Mouse (Mus musculus) testis, postnatal 10 days (tissue): Measurements from ENCODE around the gene Lrrc63.
A peak's percentile ranks its signal among the peaks of the same experiment; 100 is the strongest.

Experiments
- DNase-seq: peaks from one replicate; pipeline ENCODE4 v3.0.0; 2021; ENCODE audit warnings: low spot score

The Lrrc63 gene

DNA sequence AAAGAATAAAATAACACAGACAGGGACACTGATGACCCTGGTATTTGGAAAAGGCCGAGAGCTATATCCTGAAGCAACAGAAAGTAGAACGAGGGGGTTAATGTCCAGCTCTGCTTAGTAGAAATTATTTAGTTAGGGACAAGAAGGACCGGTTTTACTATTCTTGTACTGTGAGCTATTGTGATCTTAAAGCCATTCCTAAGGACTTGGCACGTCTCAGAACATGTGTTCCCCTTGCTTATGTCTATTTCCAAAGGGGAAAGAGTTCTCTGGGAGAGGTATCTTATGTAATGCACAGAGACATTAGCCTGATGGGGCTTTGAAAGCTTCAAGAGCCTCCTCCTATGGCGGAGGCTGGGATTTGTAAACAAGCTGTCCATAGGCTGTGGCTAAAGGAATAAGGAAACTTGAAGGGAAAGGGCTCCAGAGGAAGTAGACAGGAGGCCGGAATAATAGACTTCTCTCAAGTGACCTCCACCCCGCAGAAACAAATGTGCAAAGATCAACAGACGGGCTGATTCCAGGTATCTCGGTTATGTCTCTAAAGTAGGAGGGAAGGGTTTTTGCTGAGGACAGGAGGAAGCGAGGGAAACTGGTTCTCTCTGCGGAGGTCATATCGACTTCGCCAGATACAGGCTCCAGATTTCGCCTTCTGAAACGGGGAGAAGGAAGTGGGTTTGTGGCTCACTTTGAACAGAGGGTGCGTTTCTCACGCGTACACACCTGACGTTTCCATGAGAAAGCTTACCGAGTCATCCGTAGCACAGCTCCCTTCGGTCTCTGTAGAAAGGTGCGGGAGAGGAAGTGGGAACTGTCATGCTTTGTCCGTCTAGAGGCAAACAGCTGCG, 5.7 kb upstream of the Lrrc63 start:
- no peak for DNase-seq

DNA sequence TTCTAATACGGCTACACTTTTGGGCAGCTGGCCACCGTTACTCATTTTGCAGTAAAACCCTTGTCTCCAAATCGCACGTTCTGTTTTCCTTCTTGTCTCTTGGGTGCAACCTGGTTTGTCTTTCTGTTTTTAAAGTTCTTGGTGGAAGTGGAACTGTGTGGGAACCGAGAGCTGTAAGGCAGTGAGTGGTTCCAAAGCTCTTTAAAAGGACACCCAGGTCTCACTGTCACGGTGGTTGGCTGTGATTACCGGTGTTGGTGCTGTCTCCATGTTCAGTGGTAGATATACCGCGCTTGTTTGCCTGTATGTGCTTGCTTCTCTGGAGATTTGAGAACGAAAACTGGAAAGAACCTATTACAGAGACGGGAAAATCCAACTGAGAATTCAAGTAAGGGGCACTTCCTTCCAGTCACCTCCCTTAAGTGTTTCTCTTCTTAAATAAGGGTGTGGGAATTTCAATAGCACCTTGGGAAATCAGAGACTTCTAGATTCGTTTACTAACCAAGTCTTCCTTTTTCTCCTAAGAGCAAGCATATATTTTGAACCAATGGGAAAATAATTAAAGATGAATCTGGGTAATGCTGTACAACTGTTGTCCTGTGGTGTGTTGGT, 749 bp upstream of the Lrrc63 start:
- DNase-seq = no peak

DNA sequence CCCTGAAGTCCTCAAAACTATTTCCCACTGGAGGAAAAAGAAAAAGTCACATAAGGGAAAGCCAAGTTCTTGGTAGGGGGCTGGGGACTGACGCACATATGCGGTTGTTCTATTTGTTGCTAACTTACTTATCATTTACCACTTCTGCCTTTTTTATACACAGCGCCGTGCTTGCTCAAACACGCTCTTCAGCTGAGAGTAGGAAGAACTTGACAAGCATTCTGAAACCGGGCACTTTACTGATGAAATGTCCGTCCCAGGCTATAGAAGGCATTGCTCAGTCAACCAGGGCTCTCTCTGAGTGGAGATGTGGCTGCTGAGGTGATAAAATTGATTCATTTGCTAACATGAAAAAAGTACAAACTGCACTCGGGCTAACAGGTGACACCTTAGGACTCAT, 9.0 kb downstream of the Lrrc63 start:
- no peak for DNase-seq

DNA sequence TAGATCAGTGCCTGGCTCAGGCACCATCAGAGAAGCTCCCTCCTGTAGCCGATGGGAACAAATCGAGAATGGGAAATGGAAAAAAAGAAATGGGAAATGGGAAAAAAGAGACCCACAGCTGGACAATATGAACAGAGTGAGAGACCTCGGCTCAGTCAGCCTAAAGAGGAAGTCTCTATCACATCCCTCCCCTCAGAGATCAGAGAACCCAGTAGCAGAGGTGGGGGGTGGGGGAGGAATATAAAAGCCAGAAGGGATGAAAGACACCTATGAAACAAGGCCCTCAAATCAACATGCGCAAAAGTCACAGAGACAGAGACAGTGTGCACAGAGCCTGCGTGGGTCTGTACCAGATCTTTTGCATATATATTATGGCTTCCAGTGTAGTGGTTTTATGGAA, 27.7 kb downstream of the Lrrc63 start:
- DNase-seq = no peak

DNA sequence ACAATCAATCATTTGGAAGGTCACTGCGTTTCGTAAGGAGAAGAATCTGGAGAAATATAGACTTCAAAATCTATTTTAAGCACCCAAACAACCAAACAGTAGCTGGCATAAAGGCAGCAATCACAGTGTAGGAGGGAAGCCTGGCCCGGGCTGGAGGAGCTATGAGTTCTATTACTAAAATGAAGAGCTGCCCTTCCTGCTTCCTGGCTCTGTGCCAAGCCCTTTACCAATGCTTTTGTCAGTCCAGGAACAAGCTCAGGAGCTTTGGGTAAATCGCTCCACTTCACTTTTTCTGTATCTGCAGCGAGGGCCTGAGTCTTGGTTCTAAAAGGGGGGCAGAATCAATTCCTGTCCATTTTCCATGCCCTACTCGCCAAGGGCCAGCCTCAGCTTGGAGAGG, 52.7 kb downstream of the Lrrc63 start:
- peak; percentile 53 for DNase-seq

DNA sequence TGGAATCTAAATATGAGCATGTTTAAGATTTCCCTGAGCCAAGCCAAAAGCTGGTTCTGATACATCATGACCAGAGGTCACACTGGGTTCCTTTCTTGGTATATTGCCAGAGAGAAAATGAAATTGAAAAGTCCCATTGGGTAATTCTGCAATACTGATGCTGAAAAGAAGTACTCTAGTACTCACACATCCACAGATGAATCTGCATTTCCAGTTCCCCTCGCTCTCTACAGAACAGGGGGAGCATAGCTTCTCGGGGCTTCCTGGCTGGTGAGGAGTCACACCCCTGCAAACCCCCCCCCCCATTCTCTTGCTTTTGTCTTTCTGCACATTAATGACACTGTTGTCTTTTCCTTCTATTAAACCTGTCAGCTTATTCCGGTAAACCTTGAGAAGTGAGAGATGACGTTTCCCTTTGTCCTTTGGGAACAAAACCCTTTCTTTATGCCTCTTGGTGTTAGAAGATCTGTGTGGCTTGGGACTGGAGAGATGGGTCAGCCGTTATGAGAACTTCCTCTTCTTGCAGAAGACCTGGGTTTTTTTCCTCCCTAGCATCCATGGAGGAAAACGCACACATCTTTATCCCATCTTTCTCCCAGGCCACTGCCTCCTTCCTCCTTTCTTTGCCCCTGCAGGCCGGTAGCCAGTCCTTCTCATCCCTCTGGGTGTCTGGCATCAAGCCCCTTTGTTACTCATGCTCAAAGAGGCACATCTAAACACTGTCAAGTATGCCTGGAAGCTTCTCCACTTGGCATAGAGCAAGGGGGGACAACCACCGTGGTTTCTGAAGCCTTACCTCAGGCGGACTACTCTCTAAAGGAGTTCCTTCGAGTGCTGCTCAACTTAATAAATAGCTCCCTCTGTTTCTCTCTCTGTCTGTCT, 55.1 kb downstream of the Lrrc63 start:
- DNase-seq = peak; percentile 15

DNA sequence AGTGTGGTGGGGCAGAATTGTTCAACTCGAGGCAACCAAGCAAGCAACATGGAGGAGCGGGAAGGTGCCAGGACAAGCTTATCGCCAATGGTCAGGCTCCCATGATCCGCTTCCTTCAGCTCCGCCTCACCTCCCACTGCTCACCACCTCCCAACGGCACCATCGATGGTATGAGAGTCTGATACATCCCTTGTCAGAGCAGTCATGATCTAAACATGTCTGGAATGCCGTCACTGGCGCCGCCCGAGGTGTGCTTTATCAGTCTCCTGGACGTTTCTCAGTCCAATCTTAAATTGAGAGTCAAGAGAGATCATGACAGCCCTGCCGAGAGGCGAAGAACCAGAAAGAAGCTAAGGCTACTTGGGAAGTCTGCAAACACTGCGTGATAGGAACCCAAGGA, 59.6 kb downstream of the Lrrc63 start:
- DNase-seq = peak; percentile 31

DNA sequence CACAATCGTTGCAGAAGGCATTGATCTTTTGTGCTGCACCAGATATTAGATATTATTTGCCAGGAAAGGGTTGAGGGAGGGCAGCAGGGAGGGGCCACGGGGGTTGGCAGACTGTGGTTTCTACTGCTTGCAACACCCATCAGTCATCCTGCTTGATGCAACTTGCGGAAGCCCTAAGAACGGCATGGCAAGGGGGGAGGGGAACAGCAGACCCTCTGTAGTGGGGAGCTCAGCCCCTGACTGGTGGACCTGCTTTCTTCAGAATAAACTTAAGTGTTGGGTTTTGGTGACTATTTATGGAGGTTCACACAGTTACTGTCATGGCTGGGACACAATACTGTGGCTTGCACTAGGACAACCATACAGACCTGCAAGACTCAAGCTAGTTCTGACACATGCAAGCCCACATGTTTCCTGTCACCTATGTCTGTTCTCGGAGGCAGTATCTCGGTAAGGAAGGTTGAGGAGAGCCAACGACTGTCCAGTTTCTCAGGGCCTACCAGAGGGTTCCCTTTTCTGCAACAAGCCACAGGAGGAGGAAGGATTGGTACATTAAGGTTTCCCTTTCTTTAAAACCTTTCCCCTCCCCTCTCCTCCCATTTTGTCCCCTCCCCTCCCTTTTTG, 61.2 kb downstream of the Lrrc63 start:
- DNase-seq = peak; percentile 33

DNA sequence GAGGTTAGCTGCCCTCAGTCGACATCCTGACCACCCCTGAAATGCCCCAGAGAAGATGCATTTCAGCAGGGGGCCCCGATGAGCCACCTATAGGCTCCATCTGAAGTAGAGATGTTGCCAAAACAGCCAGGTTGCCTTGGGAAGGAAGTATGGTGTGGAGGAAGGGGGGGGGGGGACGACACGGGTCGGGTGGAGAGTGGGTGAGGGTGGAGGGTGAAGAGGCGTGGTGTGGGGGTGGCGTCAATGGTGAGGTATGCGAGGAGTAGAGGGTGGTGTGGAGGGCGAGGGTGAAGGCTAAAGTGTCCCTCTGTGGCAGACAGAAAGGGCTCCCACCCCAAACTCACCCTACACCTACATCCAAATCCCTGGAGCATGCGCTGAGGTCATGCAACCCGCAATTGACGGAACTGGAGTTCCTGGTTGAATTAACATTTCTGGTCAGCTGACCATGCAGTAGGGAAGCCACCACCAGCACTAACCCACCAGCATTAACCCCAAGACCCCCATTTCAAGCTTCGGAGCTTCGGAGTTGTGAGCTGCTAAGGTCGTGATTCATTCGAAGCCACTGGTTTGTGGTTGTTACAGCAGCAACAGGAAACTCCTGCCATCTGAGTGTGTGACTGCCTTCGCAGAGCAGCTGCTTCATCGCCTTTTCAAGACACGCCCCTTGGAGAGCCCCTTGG, 62.1 kb downstream of the Lrrc63 start:
- peak; percentile 37 for DNase-seq

DNA sequence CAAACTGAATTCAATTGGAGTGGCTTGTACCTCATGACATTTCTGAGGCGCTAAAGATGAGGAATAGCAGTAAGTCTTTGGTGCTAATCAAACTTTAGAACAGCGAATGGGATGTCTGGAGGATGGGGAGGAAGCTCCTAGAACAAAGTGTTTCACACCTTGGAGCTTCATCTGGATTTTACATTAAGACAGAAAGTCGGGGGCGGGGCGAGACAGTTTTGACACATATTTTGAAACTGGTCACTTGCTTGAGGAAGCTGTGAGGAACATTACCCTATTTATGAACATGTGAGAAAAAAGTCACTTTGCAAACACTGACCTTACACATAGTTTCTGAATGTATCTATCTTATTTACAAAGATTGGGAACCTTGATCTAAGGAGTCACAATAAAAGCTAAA, 65.5 kb downstream of the Lrrc63 start:
- no peak for DNase-seq

DNA sequence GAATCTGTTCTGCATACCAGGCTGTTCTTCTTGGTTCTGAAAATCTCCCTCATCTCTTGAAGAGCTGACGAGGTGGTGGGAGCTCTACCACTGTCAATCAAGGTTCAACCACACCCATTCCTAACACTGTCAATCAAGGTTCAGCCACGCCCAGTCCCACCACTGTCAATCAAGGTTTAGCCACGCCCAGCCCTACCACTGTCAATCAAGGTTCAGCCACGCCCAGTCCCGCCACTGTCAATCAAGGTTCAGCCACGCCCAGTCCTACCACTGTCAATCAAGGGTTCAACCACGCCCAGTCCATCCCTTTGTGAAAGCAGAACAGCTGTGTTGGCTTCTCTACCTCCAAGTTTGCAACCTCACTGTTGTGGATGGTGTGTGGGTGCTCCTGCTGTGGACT, 66.2 kb downstream of the Lrrc63 start:
- peak; percentile 56 for DNase-seq

DNA sequence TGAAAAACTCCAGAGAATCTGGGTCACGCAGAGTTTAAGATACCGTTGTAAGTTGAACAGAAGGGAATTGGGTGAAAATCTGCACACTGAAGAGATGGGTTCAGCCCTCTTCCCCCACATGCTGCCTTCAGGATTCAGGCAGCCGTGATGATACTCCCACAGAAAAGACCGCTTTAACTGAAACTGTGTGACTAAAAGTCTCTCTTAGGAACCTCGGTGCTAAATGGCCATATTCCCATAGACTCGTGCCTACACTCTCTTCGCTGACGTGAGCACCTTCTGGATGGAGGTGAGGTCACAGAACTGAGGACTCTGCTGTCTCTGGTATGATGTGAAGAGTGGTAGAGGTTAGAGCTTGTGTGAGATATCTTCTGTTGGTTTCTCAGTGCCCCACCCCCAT, 66.7 kb downstream of the Lrrc63 start:
- no peak for DNase-seq

DNA sequence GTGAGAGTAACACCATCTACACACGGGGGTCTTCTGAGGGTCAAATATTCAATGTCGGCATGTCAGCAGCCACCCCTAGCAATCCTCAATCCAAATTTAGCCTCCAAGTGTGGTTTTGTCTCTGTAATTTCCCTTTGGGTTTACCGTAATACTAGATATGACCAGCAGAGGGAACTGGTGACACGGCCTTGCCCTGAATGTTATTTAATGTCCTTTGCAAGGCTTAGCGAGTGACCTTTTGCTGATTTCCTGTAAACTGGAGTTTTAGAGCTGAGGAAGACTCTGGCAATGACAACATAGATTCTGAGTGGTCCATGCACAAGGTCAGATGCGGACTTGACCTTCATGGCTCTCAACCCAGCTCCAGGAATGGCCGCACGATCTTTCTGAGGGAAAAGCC, 70.1 kb downstream of the Lrrc63 start:
- no peak for DNase-seq

DNA sequence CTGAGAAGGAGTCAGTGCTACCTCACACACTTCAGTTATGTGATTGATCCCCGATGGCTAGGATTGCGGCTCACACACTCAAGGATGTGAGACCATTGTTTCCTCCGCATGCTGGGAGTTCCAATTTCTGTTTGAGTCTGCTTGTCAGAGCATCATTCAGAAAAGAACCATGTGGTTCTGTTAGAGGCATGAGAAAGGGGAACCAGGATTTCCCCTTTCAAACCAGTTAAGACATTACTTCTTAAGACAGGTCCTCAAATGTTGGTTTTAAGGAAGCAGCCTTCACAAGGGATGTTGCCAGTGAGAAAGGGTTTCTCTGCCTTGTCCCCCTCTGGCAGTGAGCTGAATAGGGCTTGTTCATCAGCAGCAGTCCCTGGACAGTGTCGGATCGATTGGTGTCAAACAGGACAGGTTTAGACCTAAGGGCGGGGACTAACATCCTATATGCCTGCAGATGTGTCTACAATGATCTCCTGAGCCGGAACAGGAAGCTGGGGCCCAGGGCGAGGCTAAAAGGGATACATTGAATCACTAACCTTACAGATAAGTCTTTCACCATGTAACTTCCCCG, 73.7 kb downstream of the Lrrc63 start:
- DNase-seq = no peak

DNA sequence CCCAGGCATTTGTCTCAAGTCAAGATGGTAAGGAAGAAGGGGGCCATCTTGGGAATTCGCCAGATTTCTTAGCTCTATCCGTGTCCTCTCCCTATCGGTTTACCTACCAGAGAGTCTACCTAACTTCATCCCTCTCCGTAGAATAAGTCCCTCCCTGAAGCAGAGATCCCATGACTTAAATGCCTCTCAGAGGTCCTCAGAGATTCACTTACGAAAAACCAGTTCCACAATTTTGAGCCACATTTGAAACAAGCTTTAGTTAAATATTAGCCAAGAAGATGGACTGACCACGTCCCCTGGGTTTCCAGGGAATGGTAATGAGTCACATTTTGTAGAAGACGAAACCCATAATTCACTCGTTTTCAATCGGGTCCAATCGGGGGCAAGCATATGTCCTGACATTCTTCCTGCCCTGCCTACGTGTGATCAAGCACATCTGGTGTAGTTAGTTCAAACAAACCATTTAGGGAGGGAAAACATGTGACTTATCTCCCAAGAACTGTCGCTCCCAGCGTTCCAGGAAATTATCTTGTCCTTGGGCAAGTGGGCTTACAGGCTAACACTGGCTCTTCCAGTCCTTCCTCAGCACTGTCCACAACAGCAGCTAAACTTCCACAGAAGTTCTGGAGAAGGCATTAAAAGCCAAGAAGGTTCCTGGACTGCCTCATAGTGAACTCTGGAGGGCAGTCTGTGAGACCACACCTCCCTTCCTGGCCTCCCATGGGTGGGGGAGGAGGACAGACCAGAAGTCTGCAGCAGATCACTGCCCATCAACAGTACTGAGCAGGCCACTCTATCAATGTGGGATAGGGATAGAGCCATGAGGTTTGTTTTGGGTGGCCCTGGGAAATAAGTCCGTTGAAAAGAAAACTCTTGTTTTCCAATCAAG, 76.0 kb downstream of the Lrrc63 start:
- DNase-seq = no peak

DNA sequence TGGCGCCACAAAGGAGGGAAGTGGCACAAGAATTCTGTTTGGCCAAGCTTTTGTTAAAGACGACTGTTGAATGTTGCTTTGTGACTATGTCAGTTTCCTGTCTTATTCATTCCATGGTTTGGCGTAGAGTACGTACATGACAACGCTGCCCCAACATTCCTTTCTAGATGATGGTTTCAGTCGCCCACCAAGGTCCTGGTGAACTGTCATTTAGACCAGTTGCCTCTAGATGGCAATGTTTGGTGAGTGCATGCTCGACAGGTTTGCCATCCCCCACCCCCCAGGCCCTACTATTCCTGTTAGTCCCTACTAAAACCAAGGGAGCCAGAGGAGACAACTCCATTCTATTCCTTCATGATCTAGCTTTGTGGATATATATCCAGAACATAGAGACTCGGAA, 78.2 kb downstream of the Lrrc63 start:
- DNase-seq = no peak

DNA sequence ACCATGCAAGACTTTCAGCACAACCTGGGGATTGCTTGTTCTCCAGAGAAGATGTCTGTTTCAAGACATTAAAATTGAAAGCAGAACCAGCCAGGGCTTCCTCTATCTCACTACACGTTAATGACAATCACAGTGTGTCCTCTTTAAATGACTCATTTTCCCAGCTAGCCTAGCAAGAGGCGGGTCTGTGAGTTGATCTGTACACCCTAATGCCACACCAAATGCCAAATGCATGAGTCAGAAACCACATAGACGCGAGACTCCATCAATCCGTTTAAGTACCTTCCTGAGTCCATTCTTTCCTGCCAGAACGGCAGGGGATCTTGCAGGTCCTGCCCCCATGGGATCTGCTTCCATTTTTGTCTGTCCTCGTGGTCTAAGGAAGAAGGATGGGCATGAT, 85.5 kb downstream of the Lrrc63 start:
- DNase-seq = no peak

DNA sequence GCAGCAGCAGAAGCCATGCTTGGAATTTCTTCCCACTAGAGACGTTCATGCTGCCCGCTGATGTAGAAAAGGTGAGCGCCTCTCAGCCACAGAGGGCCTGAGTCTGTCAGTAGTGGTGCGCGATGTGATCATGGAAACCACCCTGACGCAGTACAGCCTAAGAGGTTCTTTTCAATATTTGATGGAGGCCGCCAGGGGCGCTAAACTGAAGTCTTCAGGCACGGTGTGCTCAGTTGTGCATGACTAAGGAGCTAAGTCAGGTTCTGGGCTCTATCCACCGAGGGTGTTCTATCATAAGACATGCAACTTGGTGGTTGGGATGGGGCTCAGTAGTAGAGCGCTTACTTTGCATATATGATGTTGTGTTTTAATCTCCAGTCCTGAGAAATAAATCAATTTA, 95.2 kb downstream of the Lrrc63 start:
- DNase-seq = no peak
